Mouse (Mus musculus): ENCODE data around the gene Kcnb1.

- TF ChIP-seq CTCF (IDR thresholded peaks at IDR 0.05; ENCODE audit: low read depth) = no peak
- TF ChIP-seq EP300 (optimal IDR thresholded peaks at IDR 0.05) = no peak
These were observed 8.9 kb upstream of the Kcnb1 start for GRCm38 (mm10) chr2:167198660-167199427.

Data from stomach, postnatal 0 days (tissue).